Mouse (Mus musculus) c-Kit-positive CD71-positive TER-119-negative erythroid progenitor cells, embryonic 14.5 days (primary cell): ENCODE results near the gene Gabrb1.

Experiments
- DNase-seq: peaks from one replicate; pipeline ENCODE4 v3.0.0-alpha.2; 2013; ENCODE audit warnings: low read depth

The Gabrb1 gene

DNA sequence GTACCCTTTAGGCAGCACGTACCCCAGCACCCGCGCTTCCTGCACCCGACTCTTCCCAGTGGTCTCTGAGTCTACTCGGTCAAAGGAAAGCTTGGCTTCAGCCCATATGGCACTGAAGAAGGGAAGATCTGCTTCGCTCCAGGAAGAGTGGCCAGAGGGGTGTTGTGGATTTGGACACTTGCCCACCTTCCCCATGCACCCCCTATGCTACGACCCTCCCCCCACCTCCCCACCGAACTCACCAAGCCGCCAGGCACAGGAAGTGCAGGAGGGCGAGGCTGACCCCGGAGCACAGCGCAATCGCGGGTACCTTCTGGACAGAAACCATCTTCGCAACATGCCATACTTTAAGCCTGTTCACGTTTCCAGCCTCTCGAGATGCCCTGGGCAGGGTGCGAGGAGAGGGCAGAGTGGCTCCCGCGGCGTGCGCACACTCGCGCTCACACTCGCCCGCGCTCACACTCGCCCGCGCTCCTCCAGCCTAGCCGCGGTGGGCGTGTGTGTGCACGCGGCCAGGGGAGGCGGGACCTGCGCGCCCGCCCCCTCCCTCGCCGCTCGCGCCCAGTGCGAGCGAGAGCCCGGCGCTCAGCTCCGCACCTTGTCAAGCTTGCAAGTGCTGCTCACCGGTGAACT lies at the start of gene Gabrb1:
Gabrb1 (plus strand) TSS at position 632 of the 633 bp plus-strand sequence.
- no peak for DNase-seq

GRCm38 (mm10) chr5:71608735-71609134 lies 49.2 kb upstream of the Gabrb1 start:
- DNase-seq: no peak

DNA sequence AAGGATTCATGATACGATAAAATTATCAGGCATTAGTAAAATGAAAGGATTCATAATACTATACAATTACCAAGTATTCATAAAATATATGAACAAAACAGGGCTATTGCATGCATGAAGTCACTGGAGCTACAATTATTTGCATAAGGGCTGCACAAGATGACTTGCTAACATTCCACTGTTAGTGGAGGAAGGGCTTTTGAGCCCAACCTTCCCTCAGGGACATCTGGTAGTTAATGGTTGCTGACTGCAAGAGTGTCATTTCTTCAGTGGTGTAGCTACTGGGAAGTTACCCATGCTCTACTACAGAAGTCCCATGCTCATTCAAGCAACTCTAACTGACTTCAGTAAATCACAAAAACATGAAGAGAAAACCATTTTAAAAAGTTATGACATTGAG lies 43.6 kb upstream of the Gabrb1 start:
- no peak for DNase-seq

- DNase-seq: no peak
These were observed 41.2 kb upstream of the Gabrb1 start for GRCm38 (mm10) chr5:71616734-71617133.

DNA sequence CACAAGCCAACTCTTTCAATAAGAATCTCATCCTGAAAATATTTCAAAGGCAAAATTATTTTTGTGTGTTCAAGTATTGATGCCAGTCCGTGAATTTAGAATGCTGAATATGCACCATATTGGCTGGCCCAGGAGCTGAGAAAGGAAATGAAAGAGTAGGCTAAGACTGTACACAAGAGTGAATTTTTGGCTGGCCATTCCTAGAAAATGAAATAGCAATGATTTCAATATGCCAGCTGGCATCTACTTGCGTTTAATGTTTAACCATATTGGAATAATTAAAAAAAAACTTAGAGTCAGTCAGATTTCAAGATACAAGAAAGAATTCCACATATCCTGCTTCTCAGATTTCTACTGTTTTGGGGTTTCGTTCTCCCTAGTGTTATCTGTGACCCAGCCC lies 30.1 kb upstream of the Gabrb1 start:
- DNase-seq: no peak

GRCm38 (mm10) chr5:71639804-71640203 lies 18.1 kb upstream of the Gabrb1 start:
- DNase-seq: no peak

DNA sequence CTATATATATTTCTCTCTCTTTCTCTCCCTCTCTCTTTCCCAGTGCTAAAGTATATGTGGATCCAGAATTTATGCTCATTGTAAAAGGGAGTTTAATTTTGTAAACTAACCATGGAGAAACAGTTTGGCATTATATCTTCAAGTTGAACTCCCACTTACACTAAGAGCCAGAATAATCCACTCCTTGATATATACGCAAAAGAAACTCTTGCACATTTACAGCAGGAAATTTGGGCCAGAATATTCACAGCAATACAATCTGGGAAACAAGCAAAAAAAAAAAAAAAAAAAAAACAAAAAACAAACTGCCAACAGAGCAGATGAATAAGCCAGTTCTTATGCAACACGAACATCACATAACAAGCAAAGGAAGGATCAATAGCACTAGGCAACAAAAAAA lies 9.8 kb upstream of the Gabrb1 start:
- no peak for DNase-seq

DNA sequence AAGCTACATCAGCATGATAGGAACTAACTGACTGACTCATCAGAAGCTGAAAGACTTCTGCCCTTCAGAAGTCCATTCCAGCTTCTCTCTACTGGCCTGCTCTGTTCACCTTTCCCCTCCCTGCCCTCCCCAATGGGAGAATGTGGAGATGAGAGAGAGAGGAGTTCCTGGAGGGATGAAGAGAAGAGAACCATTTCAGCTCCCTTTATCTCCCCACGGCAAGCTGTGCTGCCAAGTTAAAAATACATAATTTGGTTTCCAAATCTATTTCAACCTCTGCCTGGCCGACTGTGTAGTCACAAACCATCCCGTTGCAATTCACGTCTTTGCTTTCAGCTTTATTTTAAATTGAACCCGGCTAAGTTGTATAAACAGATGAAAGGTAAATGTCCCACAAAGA lies 3.9 kb upstream of the Gabrb1 start:
- DNase-seq: no peak

DNA sequence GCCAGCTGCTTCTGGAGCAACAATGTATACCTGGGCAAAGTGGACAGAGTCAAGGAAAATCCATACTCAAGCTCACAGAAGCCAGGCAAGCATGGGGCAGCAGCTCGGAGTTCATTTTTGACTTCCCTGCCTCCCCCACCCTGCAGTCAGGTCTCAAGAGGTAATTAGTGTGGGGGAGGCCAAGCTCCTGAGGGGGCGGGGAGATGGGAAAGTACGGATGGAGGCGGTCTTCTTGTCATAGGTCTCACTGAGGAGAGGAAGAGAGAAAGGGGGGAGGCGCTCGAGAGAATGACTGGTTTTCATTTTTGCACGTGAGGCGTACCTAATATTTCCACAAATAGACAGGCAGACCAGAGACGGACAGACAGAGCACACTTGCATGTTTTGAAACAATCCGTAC lies 1.1 kb upstream of the Gabrb1 start:
- no peak for DNase-seq

- no peak for DNase-seq
These were observed 193 bp downstream of the Gabrb1 start, which contains the start of gene Gabra4 for GRCm38 (mm10) chr5:71658115-71658497. Gabra4 (minus strand) TSS chr5:71658308.

- DNase-seq: no peak
These were observed 7.7 kb downstream of the Gabrb1 start for GRCm38 (mm10) chr5:71665593-71665992.

- DNase-seq: no peak
These were observed 42.0 kb downstream of the Gabrb1 start for GRCm38 (mm10) chr5:71699696-71700467.

- no peak for DNase-seq
These were observed 42.8 kb downstream of the Gabrb1 start for GRCm38 (mm10) chr5:71700468-71701272.

- DNase-seq: no peak
These were observed 43.3 kb downstream of the Gabrb1 start for GRCm38 (mm10) chr5:71701273-71701614.

DNA sequence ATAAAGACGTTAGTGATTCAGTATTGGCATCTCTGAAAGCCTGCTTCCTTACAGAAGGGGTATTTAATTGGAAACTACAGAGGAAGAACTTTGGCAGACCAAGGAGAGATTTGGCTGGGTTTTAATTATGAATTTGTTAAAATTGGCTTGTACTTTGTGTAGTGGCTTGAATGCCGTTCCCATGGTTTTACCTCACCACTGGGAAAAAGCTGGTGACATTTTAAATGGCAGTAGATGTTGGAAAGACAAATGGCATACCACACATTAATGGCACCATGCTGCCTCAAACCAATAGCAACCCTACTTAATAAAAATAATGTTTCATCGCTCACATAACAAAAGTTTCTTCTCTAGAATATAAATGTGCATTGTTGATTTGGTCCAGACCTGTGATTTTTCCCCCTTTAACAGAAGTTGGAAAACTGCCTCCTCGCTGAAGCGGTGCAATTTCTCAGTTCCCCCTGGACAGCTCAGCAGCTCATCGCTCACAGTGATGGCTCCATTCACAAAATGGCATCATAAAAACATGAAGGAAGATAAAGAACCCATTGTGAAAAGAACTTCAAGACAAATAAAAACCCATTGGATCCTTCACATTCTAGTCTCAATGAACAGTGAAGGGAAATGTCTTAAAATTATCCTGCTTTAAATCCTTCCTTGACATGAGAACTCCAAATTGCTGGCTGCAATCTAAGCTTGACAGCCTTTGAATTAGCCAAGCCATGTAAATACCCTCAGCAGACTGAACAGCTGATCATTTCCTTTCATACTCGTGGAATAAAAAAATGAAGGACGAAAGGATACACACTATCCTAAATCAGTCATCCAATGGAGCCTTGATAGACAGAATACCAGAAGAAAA lies 75.2 kb downstream of the Gabrb1 start:
- DNase-seq: no peak

DNA sequence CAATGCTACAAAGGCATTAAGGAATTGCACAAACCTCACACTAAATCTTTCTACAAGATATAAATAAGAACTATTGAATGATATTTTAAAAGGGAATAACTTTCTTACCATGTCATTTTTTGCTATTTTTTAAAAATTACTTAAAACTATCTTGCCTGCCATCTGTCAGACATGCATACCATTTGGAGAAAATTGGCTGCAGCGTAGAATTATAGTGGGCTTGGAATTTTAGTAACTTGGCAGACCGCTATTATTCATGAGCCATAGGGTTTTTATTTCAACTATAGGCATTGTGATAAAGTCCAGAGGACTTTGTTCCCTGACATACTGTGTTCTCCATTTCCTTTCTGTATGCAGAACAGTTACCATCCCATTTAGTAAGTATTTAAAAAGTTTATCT lies 89.5 kb downstream of the Gabrb1 start:
- no peak for DNase-seq

- no peak for DNase-seq
These were observed 96.1 kb downstream of the Gabrb1 start for GRCm38 (mm10) chr5:71753966-71754365.

DNA sequence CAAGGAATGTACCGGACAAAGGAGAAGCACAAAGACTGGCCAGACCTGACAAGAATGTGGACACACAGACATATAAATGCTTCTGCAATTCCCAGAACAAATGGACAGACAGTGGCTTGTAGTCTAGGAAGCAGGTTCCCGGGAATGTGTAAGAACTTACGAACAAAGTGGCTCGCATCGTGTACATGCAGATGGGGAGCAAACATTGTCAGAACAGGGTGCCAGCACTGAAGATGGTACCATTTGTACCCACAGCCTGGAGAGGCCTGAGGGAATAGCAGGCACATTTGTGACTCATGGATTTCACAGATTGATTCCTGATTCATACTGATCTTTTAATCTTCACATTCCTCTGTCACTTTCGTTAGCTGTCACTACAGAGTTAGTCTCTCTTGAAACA lies 103.2 kb downstream of the Gabrb1 start:
- DNase-seq: no peak

GRCm38 (mm10) chr5:71781514-71782179 lies 123.7 kb downstream of the Gabrb1 start:
- no peak for DNase-seq

GRCm38 (mm10) chr5:71822862-71823261 lies 164.9 kb downstream of the Gabrb1 start:
- DNase-seq: no peak

DNA sequence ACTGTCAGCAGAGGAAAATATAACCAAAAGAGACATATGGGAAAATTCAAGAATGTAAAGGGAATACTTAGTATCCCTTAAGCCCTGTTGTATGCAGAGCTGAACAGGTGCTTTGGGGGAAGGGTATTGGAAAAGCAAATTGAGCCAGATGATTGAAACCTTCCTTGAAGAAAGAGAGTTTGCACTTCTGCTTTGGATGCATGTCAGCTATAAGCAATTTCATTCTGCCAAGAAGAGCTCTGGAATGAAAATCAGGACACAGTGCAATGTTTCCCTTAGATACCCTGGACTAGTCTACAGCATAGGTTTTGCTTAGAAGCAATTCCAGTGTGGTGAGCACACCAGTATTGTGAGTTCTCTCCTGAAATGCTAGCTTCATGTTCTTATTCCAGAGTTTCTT lies 170.4 kb downstream of the Gabrb1 start:
- no peak for DNase-seq
